Mouse (Mus musculus) left cerebral cortex, postnatal 36 days (tissue): ENCODE measurements around the gene Txndc15. TPM values are rescaled to one million over a fixed set of nuclear protein-coding genes. Genes with fewer than 3 reads are reported as not detected.
"Not testable (repeated sequence)": the region's sequence is repeated elsewhere in the genome, so short reads cannot be mapped to it uniquely, and the experiment has no call there.

Experiments used
- DNase-seq, 2 experiments: peaks; one replicate each; pipeline ENCODE4 v3.0.0; 2021 to 2022; ENCODE audit warnings: low spot score in 2 of 2, mixed read lengths in 1 of 2
- intact Hi-C: fragments of 180-260 bp; cut with DNase I; formaldehyde crosslinking; loops from one replicate; pipeline ENCODE4 v1.15.1; 2025
- total RNA-seq, 2 experiments: library from RNA; stranded (reverse); gene quantifications; 2 replicates each; pipeline ENCODE4 v1.2.3; 2021

Gene Txndc15
- 10 to 100 TPM; 75.6 to 76.2 TPM for total RNA-seq

DNA sequence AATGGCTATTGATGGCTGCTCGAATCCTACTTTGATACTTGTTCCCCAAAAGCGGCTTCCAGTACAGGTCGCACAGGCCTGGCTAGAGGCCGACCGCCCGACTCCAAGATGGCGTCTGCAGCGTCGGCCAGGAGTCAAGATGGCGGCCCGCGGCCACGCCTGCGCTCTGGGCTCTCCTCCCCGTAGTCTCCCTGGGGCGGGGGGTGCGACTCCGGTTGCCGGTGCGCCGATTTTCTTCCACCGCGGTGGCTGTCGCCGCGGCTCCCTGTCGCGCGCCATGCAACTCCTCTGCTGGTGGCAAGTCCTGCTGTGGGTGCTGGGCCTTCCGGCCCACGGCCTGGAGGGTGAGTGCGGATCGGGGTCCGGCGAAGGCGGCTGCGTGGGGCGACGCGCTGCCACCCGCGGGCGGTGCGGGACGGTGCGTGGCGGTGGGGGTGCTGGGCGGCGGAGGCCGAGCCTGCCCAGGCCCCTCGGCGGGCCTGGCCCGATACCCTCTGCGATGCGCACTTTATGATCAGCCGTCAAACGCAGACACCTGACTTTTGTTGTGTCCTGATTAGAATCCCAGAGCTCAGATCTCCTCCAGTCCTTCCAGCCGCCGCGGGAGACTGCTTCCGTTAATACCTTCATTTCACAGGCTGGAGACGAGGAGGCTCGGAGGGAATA, at the start of gene Txndc15:
Gene Txndc15, plus strand, starts transcription at position 150 of the 666 bp plus-strand sequence.
- intact Hi-C loops: loop anchor here (2.0 kb wide), 1 partner anchor 22 kb away; the partner anchor contains the start of gene B230219D22Rik
- DNase-seq: peak; percentile 90

GRCm38 (mm10) chr13:55668550-55668949, 45.9 kb upstream of the Txndc15 start:
- intact Hi-C loops: no loop called here
- no peak for DNase-seq

DNA sequence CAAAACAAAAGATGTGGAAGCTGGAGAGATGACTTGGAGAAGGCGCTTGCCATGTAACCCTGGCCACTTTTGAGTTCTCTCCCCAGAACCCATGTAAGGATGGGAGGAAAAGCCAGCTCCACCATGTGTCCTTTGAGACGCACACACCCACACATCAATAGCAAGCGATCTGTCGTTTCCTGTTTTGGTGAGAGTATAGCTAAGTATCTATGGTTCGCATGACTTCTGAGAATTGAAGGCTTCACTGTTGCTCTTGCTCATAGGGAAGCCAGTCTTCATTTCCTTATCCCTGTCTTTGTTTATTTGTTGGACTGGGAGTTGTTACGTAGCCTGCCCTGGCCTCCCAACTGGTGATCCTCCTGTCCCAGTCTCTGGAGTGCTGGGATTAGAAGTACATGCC, 41.7 kb upstream of the Txndc15 start:
- DNase-seq: no peak
- intact Hi-C loops: no loop called here

DNA sequence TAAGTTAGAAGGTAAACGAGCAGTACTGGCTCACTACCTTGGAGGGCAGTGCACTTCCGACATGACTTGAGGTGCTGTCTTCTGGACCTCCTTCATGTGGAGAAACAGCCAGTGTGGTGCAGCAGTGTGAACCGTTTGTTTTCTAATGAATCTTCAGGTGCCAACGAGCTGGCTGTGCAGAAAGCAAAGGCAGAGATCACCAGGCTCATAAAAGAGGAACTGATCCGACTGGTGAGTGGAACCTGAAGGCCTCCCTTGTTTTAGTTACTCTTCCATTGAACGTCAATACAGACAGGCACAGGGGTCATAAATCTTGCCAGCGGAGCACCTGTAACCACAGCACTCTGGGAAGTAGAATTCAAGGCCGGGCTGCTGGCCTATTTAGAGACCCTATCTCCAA, 37.1 kb upstream of the Txndc15 start:
- intact Hi-C loops: no loop called here
- no peak for DNase-seq

DNA sequence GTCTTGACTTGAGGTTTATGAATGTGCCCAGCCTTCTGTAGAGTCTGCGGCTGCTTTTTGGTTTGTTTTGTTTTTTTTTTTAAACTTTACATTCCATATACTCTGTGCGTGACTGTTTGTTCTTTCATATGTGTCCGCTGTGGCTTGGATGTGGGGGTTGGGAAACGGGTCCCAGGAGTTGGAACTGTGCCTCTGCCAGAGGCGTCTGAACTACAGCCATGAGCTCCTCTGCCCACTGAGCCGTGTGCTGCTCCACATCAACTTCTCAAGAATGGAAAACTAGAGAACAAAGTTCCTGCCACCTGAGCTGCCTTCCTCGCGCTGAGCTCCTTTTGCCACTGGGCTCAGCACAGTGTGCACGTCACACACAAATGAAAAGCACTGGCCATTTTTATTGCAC, 32.2 kb upstream of the Txndc15 start:
- DNase-seq: no peak
- intact Hi-C loops: no loop called here

DNA sequence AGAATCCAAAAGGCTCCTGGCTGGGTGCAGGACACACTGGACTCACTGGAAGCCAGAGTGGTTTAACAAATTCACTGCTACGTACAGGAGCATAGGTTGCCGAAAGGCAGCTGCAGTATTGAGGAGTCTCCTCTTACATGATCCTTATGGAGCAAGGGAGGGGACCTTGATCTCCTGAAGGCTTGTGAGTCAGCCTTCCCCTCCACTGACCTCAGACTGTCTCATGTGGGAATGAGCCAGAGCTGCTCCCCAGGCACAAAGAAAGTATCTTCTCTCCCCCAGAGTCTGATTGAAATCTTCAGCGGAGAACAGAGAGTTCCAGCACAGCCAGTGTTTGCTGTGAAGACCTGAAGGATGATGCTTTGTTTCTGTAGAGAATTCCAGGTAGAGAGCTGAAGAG, 30.9 kb upstream of the Txndc15 start:
- intact Hi-C loops: no loop called here
- DNase-seq: no peak

- no peak for DNase-seq
- intact Hi-C loops: no loop called here
Measured at GRCm38 (mm10) chr13:55686107-55686633, 28.3 kb upstream of the Txndc15 start.

- no peak for DNase-seq
- intact Hi-C loops: no loop called here
Measured at GRCm38 (mm10) chr13:55687927-55688602, 26.4 kb upstream of the Txndc15 start.

DNA sequence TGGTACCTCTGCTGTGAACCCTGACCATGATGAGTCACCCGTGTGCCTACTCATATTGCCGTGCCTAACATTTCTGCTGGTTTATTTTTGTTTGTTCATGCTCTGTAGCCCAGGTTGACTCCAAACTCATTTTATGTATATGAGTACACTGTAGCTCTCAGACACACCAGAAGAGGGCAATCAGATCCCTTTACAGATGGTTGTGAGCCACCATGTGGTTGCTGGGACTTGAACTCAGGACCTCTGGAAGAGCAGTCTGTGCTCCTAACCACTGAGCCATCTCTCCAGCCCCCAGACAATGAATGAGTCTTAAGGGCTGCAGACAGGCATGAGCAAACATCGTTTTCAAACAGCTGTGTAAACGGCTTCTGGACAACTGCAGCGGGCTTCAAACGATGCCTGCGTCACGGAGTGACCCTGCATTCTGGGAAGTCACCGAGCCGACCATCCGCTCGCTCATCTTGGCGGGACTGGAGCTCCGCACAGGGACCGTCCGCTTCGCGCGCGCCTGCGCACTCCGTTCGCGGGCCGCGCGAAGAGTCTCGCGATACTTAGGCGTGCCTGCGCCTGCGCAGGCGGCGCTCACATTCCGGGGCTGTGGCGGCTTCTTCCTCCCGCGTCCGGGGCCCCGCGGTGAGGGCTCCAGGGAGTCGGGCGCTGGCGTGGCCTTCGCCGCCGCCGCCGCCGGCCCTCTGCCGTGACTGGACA, 21.8 kb upstream of the Txndc15 start, which contains the start of gene B230219D22Rik:
Gene B230219D22Rik, plus strand, starts transcription at position 590 of the 708 bp plus-strand sequence.
- intact Hi-C loops: loop anchor here (1.0 to 2.0 kb wide), 2 partner anchors 22 to 35 kb away; partner anchors contain the start of genes Pcbd2 and Txndc15
- peak; percentile 88 to 90 for DNase-seq

- DNase-seq: no peak
- intact Hi-C loops: loop anchor here (2.0 kb wide), 1 partner anchor 22 kb away; the partner anchor contains the start of gene Txndc15
Measured at GRCm38 (mm10) chr13:55693243-55693721, 21.2 kb upstream of the Txndc15 start.

GRCm38 (mm10) chr13:55694110-55694509, 20.3 kb upstream of the Txndc15 start:
- intact Hi-C loops: no loop called here
- no peak for DNase-seq

GRCm38 (mm10) chr13:55695989-55696388, 18.5 kb upstream of the Txndc15 start:
- DNase-seq, intact Hi-C loops: not testable (repeated sequence)

- DNase-seq: no peak
- intact Hi-C loops: no loop called here
Measured at GRCm38 (mm10) chr13:55704301-55704700, 10.1 kb upstream of the Txndc15 start.

GRCm38 (mm10) chr13:55712846-55713245, 1.6 kb upstream of the Txndc15 start:
- DNase-seq: no peak
- intact Hi-C loops: no loop called here

DNA sequence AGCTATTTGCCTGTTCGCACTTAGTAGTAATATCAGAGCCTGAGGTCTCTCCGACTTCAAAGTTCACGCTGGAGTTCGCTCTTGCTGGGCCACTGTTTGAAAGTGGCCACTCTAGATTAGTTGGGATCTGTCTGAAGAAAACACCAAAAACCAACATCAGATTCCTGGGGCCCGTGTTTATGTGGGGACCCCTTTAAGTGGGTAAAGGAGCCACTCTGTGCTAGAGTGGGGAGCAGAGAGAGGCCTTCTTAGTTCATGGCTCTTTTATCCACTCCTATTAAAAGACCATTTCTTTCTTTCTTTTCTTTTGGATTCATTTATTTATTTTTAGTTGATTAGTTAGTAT, 690 bp downstream of the Txndc15 start:
- no peak for DNase-seq
- intact Hi-C loops: loop anchor here (2.0 kb wide), 1 partner anchor 22 kb away; the partner anchor contains the start of gene B230219D22Rik

- intact Hi-C loops: loop anchor here (2.0 kb wide), 1 partner anchor 23 kb away; the partner anchor contains the start of gene B230219D22Rik
- DNase-seq: no peak
Measured at GRCm38 (mm10) chr13:55715908-55716510, 1.6 kb downstream of the Txndc15 start.

- DNase-seq: no peak
- intact Hi-C loops: no loop called here
Measured at GRCm38 (mm10) chr13:55721516-55721915, 7.1 kb downstream of the Txndc15 start.

DNA sequence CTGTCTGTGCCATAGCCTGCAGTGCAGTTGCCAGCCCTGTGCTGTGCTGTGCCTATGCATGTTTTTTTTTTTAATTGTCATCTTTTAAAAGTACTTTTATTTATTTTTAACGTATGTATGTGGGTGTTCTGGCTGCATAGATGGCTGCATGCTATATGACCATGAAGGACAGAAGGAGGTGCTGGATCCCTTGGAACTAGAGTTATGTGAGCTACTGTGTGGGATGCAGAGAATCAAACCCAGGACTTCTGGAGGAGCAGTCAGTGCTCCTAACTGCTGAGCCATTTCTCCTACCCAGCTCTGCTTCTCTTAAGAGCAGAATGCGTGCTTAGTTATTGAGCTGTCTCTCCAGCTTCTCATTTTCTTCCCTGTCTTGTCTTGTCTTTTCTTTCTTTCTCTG, 7.5 kb downstream of the Txndc15 start:
- intact Hi-C loops: no loop called here
- no peak for DNase-seq

DNA sequence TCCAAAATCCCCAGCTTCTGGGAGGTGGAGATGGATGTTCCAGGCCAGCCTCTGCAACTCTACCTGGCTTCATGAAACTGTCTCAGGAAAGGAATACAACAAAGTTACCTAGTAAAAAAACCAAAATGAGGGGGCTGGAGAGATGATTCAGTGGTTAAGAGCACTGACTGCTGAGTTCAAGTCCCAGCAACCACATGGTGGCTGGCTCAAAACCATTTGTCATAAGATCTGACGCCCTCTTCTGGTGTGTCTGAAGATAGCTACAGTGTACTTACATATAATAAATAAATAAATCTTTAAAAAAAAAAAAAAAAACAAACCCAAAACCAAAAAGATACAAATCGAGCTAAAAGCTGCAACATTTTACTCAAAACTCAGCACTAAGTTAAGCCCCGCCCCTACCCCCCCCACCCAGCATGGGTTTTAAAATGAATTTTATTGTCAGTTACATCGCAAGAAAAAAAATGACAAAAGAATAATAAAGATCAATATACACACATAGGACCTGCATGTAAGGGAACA, 12.2 kb downstream of the Txndc15 start:
- no peak for DNase-seq
- intact Hi-C loops: loop anchor here (1.0 to 5.0 kb wide), 2 partner anchors 34 to 124 kb away; no protein-coding TSS in a partner anchor
